Mouse (Mus musculus): ENCODE measurements around the gene Gphn. TPM values are rescaled to one million over a fixed set of nuclear protein-coding genes. Genes with fewer than 3 reads are reported as not detected.

Gene Gphn
- polyA plus RNA-seq, 1 experiment from 2014 or later: 12.8 TPM

- Histone ChIP-seq H3K27me3 (replicated peaks; ENCODE audit: control insufficient read depth, insufficient read depth, low read length) (no peaks in the 10 kb centered on the region), H3K4me2 (ENCODE audit: low read depth, low read length) (no peak overlapping the region), H3K9me3 (ENCODE audit: control insufficient read depth, low read length) (no peaks in the 10 kb centered on the region), H3K4me1 (ENCODE audit: control insufficient read depth, insufficient read depth, low read length) (no peaks in the 10 kb centered on the region), H3K4me3 (ENCODE audit: low read length) (no peak overlapping the region), H3K27ac (ENCODE audit: low read length) (no peak overlapping the region), H3K36me3 (ENCODE audit: control insufficient read depth, insufficient read depth, low read length) (no peaks in the 10 kb centered on the region), H3K9ac (ENCODE audit: low read depth, low read length) (no peak overlapping the region)
- 75% methylated on average over 4 of the region's 4 CpGs for WGBS
- no peak for ATAC-seq
These were observed 6.9 kb upstream of the Gphn start for GRCm38 (mm10) chr12:78219191-78219825.

- Histone ChIP-seq H3K4me2 (ENCODE audit: low read depth, low read length) (peak overlapping the region; percentile 77), H3K27me3 (replicated peaks; ENCODE audit: control insufficient read depth, insufficient read depth, low read length) (no peaks in the 10 kb centered on the region), H3K4me1 (ENCODE audit: control insufficient read depth, insufficient read depth, low read length) (peaks cover 3% of the 10 kb centered on the region; the same call in 1 of the 2 replicates), H3K4me3 (ENCODE audit: low read length) (peak overlapping the region; percentile 96), H3K36me3 (ENCODE audit: control insufficient read depth, insufficient read depth, low read length) (no peaks in the 10 kb centered on the region), H3K9ac (ENCODE audit: low read depth, low read length) (peak overlapping the region; percentile 89), H3K27ac (ENCODE audit: low read length) (peak overlapping the region; percentile 100), H3K9me3 (ENCODE audit: control insufficient read depth, low read length) (no peaks in the 10 kb centered on the region)
- ATAC-seq: peak; percentile 88
- under 1% methylated on average over 42 of the region's 48 CpGs for WGBS
These were observed 318 bp downstream of the Gphn start for GRCm38 (mm10) chr12:78226519-78226875.

GRCm38 (mm10) chr12:78227021-78227932 lies 1.1 kb downstream of the Gphn start:
- H3K9ac ChIP-seq (ENCODE audit: low read depth, low read length): peak overlapping the region; percentile 89
- ATAC-seq: peak; percentile 27
- peaks cover 3% of the 10 kb centered on the region; the same call in 1 of the 2 replicates for H3K4me1 ChIP-seq (ENCODE audit: control insufficient read depth, insufficient read depth, low read length)
- under 1% methylated on average over 47 of the region's 57 CpGs for WGBS
- H3K9me3 ChIP-seq (ENCODE audit: control insufficient read depth, low read length): no peaks in the 10 kb centered on the region
- no peaks in the 10 kb centered on the region for H3K27me3 ChIP-seq (replicated peaks; ENCODE audit: control insufficient read depth, insufficient read depth, low read length)
- no peaks in the 10 kb centered on the region for H3K36me3 ChIP-seq (ENCODE audit: control insufficient read depth, insufficient read depth, low read length)
- peak overlapping the region; percentile 100 for H3K27ac ChIP-seq (ENCODE audit: low read length)
- peak overlapping the region; percentile 96 for H3K4me3 ChIP-seq (ENCODE audit: low read length)
- peak overlapping the region; percentile 77 for H3K4me2 ChIP-seq (ENCODE audit: low read depth, low read length)

GRCm38 (mm10) chr12:78228139-78228538 lies 2.0 kb downstream of the Gphn start:
- H3K4me2 ChIP-seq (ENCODE audit: low read depth, low read length): no peak overlapping the region
- no peak overlapping the region for H3K27ac ChIP-seq (ENCODE audit: low read length)
- peaks cover 3% of the 10 kb centered on the region; the same call in 1 of the 2 replicates for H3K4me1 ChIP-seq (ENCODE audit: control insufficient read depth, insufficient read depth, low read length)
- H3K27me3 ChIP-seq (replicated peaks; ENCODE audit: control insufficient read depth, insufficient read depth, low read length): no peaks in the 10 kb centered on the region
- no peaks in the 10 kb centered on the region for H3K36me3 ChIP-seq (ENCODE audit: control insufficient read depth, insufficient read depth, low read length)
- 50% methylated on average over 4 of the region's 4 CpGs for WGBS
- H3K9ac ChIP-seq (ENCODE audit: low read depth, low read length): no peak overlapping the region
- no peak for ATAC-seq
- H3K4me3 ChIP-seq (ENCODE audit: low read length): no peak overlapping the region
- no peaks in the 10 kb centered on the region for H3K9me3 ChIP-seq (ENCODE audit: control insufficient read depth, low read length)

- no peak for ATAC-seq
- H3K9me3 ChIP-seq (ENCODE audit: control insufficient read depth, low read length): no peaks in the 10 kb centered on the region
- H3K4me2 ChIP-seq (ENCODE audit: low read depth, low read length): no peak overlapping the region
- peaks cover 3% of the 10 kb centered on the region; the same call in 1 of the 2 replicates for H3K4me1 ChIP-seq (ENCODE audit: control insufficient read depth, insufficient read depth, low read length)
- H3K27me3 ChIP-seq (replicated peaks; ENCODE audit: control insufficient read depth, insufficient read depth, low read length): no peaks in the 10 kb centered on the region
- H3K36me3 ChIP-seq (ENCODE audit: control insufficient read depth, insufficient read depth, low read length): no peaks in the 10 kb centered on the region
- H3K4me3 ChIP-seq (ENCODE audit: low read length): no peak overlapping the region
- H3K27ac ChIP-seq (ENCODE audit: low read length): no peak overlapping the region
- no peak overlapping the region for H3K9ac ChIP-seq (ENCODE audit: low read depth, low read length)
These were observed 6.4 kb downstream of the Gphn start for GRCm38 (mm10) chr12:78232560-78232959.

- Histone ChIP-seq H3K4me3 (ENCODE audit: low read length) (no peak overlapping the region), H3K27me3 (replicated peaks; ENCODE audit: control insufficient read depth, insufficient read depth, low read length) (no peaks in the 10 kb centered on the region), H3K4me2 (ENCODE audit: low read depth, low read length) (no peak overlapping the region), H3K36me3 (ENCODE audit: control insufficient read depth, insufficient read depth, low read length) (no peaks in the 10 kb centered on the region), H3K9ac (ENCODE audit: low read depth, low read length) (no peak overlapping the region), H3K4me1 (ENCODE audit: control insufficient read depth, insufficient read depth, low read length) (no peaks in the 10 kb centered on the region), H3K27ac (ENCODE audit: low read length) (no peak overlapping the region), H3K9me3 (ENCODE audit: control insufficient read depth, low read length) (no peaks in the 10 kb centered on the region)
- no peak for ATAC-seq
- WGBS: 45% methylated on average over 1 of the region's 1 CpGs
These were observed 22.2 kb downstream of the Gphn start for GRCm38 (mm10) chr12:78248366-78248765.

- Histone ChIP-seq H3K4me1 (ENCODE audit: control insufficient read depth, insufficient read depth, low read length) (no peaks in the 10 kb centered on the region), H3K36me3 (ENCODE audit: control insufficient read depth, insufficient read depth, low read length) (no peaks in the 10 kb centered on the region)
These were observed 23.0 kb downstream of the Gphn start for GRCm38 (mm10) chr12:78249151-78249550.

GRCm38 (mm10) chr12:78277386-78277785 lies 51.2 kb downstream of the Gphn start:
- H3K4me3 ChIP-seq (ENCODE audit: low read length): no peak overlapping the region
- H3K36me3 ChIP-seq (ENCODE audit: control insufficient read depth, insufficient read depth, low read length): no peaks in the 10 kb centered on the region
- H3K27ac ChIP-seq (ENCODE audit: low read length): no peak overlapping the region
- no peaks in the 10 kb centered on the region for H3K9me3 ChIP-seq (ENCODE audit: control insufficient read depth, low read length)
- no peaks in the 10 kb centered on the region for H3K4me1 ChIP-seq (ENCODE audit: control insufficient read depth, insufficient read depth, low read length)
- H3K4me2 ChIP-seq (ENCODE audit: low read depth, low read length): no peak overlapping the region
- no peak overlapping the region for H3K9ac ChIP-seq (ENCODE audit: low read depth, low read length)
- WGBS: 72% methylated on average over 2 of the region's 2 CpGs
- no peak for ATAC-seq
- H3K27me3 ChIP-seq (replicated peaks; ENCODE audit: control insufficient read depth, insufficient read depth, low read length): no peaks in the 10 kb centered on the region

More at GRCm38 (mm10) chr12:78249151-78249550, 23.0 kb downstream of the Gphn start:
- Histone ChIP-seq H3K9me3 (ENCODE audit: control insufficient read depth, low read length) (no peaks in the 10 kb centered on the region), H3K4me3 (ENCODE audit: low read length) (no peak overlapping the region), H3K9ac (ENCODE audit: low read depth, low read length) (no peak overlapping the region), H3K27ac (ENCODE audit: low read length) (no peak overlapping the region), H3K27me3 (replicated peaks; ENCODE audit: control insufficient read depth, insufficient read depth, low read length) (no peaks in the 10 kb centered on the region), H3K4me2 (ENCODE audit: low read depth, low read length) (no peak overlapping the region)
- ATAC-seq: no peak

GRCm38 (mm10) chr12:78290384-78290783 lies 64.2 kb downstream of the Gphn start:
- H3K4me3 ChIP-seq (ENCODE audit: low read length): no peak overlapping the region
- ATAC-seq: no peak
- no peaks in the 10 kb centered on the region for H3K27me3 ChIP-seq (replicated peaks; ENCODE audit: control insufficient read depth, insufficient read depth, low read length)
- WGBS: 88% methylated on average over 1 of the region's 1 CpGs
- no peak overlapping the region for H3K9ac ChIP-seq (ENCODE audit: low read depth, low read length)
- no peaks in the 10 kb centered on the region for H3K9me3 ChIP-seq (ENCODE audit: control insufficient read depth, low read length)
- no peaks in the 10 kb centered on the region for H3K4me1 ChIP-seq (ENCODE audit: control insufficient read depth, insufficient read depth, low read length)
- no peaks in the 10 kb centered on the region for H3K36me3 ChIP-seq (ENCODE audit: control insufficient read depth, insufficient read depth, low read length)
- no peak overlapping the region for H3K4me2 ChIP-seq (ENCODE audit: low read depth, low read length)
- no peak overlapping the region for H3K27ac ChIP-seq (ENCODE audit: low read length)

All from intestine, embryonic 16.5 days (tissue).